Mouse (Mus musculus) C2C12 (cell line): Measurements from ENCODE around the gene Vmn1r223.

Experiments
- CEBPB ChIP-seq: IDR thresholded peaks from one replicate; pipeline ENCODE4 v1.6.1; 2011; ENCODE audit warnings: low read depth, mild to moderate bottlenecking, control low read depth, moderate library complexity
- CTCF ChIP-seq: IDR thresholded peaks from one replicate; pipeline ENCODE4 v1.5.1; 2011; ENCODE audit not compliant: control insufficient read depth, insufficient read depth, insufficient read length
- FOSL1 ChIP-seq: IDR thresholded peaks from one replicate; pipeline ENCODE4 v1.8.0; 2011; ENCODE audit warnings: mild to moderate bottlenecking, low read length; ENCODE audit not compliant: poor library complexity, insufficient read depth, severe bottlenecking
- MAX ChIP-seq: IDR thresholded peaks from one replicate; pipeline ENCODE4 v1.6.1; 2011; ENCODE audit warnings: mild to moderate bottlenecking, control low read depth
- MYOG ChIP-seq: IDR thresholded peaks from one replicate; pipeline ENCODE4 v1.6.1; 2011; ENCODE audit not compliant: control insufficient read depth, insufficient read length; ENCODE audit errors: extremely low read depth

DNA sequence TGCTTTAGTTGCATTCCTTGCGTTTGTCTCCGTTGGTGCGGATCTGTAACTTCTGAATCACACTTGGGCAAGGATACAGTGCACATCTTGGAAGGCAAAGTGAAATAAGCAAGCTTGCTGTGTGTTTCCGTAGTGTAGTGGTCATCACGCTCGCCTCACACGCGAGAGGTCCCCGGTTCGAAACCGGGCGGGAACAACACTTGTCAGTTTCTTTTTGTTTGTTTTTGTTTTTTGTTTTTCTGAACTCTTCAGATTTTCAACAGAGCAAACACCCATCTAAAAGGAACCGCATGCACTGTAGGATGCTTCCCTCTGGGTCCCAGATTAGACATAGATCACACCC is 53.0 kb downstream of the Vmn1r223 start:
- TF ChIP-seq CTCF (no peak), MAX (no peak), MYOG (no peak), FOSL1 (no peak), CEBPB (no peak)
